Mouse (Mus musculus) neural tube, embryonic 15.5 days (tissue): ENCODE data around the gene Nkd1. TPM values are rescaled to one million over a fixed set of nuclear protein-coding genes. Genes with fewer than 3 reads are reported as not detected.

ENCODE experiments used
- ATAC-seq: fragments of 200-750 bp; cut with Nextera tagmentation; 2 replicates; pipeline ENCODE4 v1.8.0; 2017; ENCODE audit warnings: mild to moderate bottlenecking, moderate TSS enrichment, moderate library complexity; ENCODE audit not compliant: low FRiP score
- H3K27ac ChIP-seq: fragments of 300-500 bp; sonication (generic); replicated peaks from 2 replicates; pipeline ENCODE4 v1.5.1; 2015; ENCODE audit warnings: mild to moderate bottlenecking, inconsistent platforms
- H3K27me3 ChIP-seq: fragments of 300-500 bp; sonication (generic); replicated peaks from 2 replicates; pipeline ENCODE4 v1.6.1; 2015; ENCODE audit warnings: inconsistent platforms
- H3K36me3 ChIP-seq: fragments of 300-500 bp; sonication (generic); 2 replicates; pipeline ENCODE4 v1.6.1; 2015; ENCODE audit warnings: inconsistent platforms
- H3K4me1 ChIP-seq: fragments of 300-500 bp; sonication (generic); 2 replicates; pipeline ENCODE4 v1.6.1; 2015; ENCODE audit warnings: inconsistent platforms
- H3K4me2 ChIP-seq: fragments of 300-500 bp; sonication (generic); 2 replicates; pipeline ENCODE4 v1.6.1; 2015; ENCODE audit warnings: inconsistent platforms, mild to moderate bottlenecking, moderate library complexity
- H3K4me3 ChIP-seq: fragments of 300-500 bp; sonication (generic); replicated peaks from 2 replicates; pipeline ENCODE4 v1.5.1; 2015; ENCODE audit warnings: mild to moderate bottlenecking, inconsistent platforms
- H3K9ac ChIP-seq: fragments of 300-500 bp; sonication (generic); replicated peaks from 2 replicates; pipeline ENCODE4 v1.6.1; 2015; ENCODE audit warnings: mild to moderate bottlenecking, inconsistent platforms
- H3K9me3 ChIP-seq: fragments of 300-500 bp; sonication (generic); replicated peaks from 2 replicates; pipeline ENCODE4 v1.6.1; 2016; ENCODE audit warnings: inconsistent platforms
- WGBS: fragments of 180-500 bp; shearing (Covaris S2); methylation state at CpG from one replicate; pipeline ENCODE4 v1.1.7; 2015; ENCODE audit warnings: mixed read lengths; 5-methylcytosine and 5-hydroxymethylcytosine counted together
- polyA plus RNA-seq: library from polyadenylated mRNA; unstranded; fragments of >200 nt; fragmentation: Nextera tagmentation; extraction: Ambion mirVana; gene quantifications from 2 replicates; pipeline ENCODE4 v1.2.1, GENCODE M21; 2015

Gene Nkd1
- polyA plus RNA-seq, 1 experiment from 2014 or later, result 40.2 TPM

GRCm38 (mm10) chr8:88579246-88579645, 58.1 kb downstream of the Nkd1 start:
- Histone ChIP-seq H3K4me1 (peaks cover 39% of the 10 kb centered on the region), H3K9ac (no peak overlapping the region), H3K27me3 (no peaks in the 10 kb centered on the region), H3K4me3 (no peak overlapping the region), H3K27ac (peak overlapping the region; percentile 23; the same call in 1 of the 2 replicates), H3K36me3 (no peaks in the 10 kb centered on the region), H3K4me2 (no peak overlapping the region), H3K9me3 (no peaks in the 10 kb centered on the region)
- ATAC-seq, result no peak
- WGBS, result 42% methylated on average over 7 of the region's 7 CpGs

DNA sequence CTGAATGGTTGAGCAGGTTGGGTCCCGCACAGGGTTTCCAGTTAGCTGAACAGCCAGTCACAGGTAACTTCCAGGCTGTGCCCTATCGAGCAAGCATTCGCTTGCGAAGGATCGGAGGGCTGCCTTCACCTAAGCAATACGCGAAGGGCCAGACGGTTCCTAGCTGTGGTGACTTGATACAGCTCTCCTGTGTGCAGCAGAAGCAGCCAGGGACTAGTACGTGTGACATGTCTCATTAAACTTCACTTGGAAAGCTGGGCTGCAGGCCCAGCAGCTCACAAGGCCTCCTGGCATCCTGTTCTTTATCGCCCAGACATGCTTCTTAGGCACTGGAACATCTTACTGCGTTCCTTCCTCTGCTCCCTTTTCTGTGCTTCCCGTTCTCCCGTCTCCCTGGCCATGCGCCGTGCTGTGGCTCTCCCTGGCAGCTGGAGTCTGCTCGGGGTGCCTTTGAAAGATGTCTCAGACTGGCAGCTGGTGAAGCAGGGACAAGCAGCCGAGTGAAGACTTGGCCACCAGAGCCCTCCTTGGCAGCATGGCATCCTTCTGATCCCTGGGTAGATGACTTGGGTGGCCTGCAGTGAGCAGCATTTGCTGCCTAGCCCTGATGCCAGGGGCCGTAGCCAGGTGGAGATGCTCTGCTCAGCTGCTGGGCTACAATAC, 58.6 kb downstream of the Nkd1 start:
- Histone ChIP-seq H3K4me2 (no peak overlapping the region), H3K4me3 (no peak overlapping the region), H3K4me1 (peaks cover 39% of the 10 kb centered on the region), H3K9ac (no peak overlapping the region), H3K36me3 (no peaks in the 10 kb centered on the region), H3K27ac (peak overlapping the region; percentile 23), H3K9me3 (no peaks in the 10 kb centered on the region), H3K27me3 (no peaks in the 10 kb centered on the region)
- whole genome bisulfite sequencing, result 64% methylated on average over 18 of the region's 18 CpGs
- no peak for ATAC-seq

GRCm38 (mm10) chr8:88580785-88581184, 59.6 kb downstream of the Nkd1 start:
- 90% methylated on average over 7 of the region's 7 CpGs for WGBS
- Histone ChIP-seq H3K9ac (no peak overlapping the region), H3K36me3 (no peaks in the 10 kb centered on the region), H3K27ac (no peak overlapping the region), H3K4me2 (no peak overlapping the region), H3K4me3 (no peak overlapping the region), H3K27me3 (no peaks in the 10 kb centered on the region), H3K9me3 (no peaks in the 10 kb centered on the region), H3K4me1 (peaks cover 38% of the 10 kb centered on the region)
- no peak for ATAC-seq

DNA sequence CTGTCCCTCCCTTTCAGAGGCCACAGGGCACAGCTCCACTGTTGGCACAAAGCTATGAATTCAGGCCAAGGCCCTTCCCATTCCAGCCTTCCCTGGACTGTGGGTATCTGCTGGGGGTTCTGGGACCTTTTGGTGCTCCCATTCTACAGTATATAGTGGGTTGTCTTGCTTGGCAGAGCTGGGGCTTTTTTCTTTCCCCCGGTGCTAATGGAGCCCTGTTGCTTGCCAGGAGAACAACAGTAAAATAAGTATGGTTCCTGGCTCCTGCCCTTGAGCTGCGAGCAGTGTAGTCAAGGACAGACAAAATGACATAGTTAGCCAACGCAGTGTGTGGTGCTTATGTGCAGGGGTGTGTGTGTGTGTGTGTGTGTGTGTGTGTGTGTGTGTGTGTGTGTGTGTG, 62.7 kb downstream of the Nkd1 start:
- Histone ChIP-seq H3K9ac (no peak overlapping the region), H3K4me2 (no peak overlapping the region), H3K4me1 (peaks cover 16% of the 10 kb centered on the region), H3K9me3 (no peaks in the 10 kb centered on the region), H3K27me3 (no peaks in the 10 kb centered on the region), H3K27ac (no peak overlapping the region), H3K4me3 (no peak overlapping the region), H3K36me3 (no peaks in the 10 kb centered on the region)
- ATAC-seq, result no peak
- WGBS, result 86% methylated on average over 3 of the region's 3 CpGs

DNA sequence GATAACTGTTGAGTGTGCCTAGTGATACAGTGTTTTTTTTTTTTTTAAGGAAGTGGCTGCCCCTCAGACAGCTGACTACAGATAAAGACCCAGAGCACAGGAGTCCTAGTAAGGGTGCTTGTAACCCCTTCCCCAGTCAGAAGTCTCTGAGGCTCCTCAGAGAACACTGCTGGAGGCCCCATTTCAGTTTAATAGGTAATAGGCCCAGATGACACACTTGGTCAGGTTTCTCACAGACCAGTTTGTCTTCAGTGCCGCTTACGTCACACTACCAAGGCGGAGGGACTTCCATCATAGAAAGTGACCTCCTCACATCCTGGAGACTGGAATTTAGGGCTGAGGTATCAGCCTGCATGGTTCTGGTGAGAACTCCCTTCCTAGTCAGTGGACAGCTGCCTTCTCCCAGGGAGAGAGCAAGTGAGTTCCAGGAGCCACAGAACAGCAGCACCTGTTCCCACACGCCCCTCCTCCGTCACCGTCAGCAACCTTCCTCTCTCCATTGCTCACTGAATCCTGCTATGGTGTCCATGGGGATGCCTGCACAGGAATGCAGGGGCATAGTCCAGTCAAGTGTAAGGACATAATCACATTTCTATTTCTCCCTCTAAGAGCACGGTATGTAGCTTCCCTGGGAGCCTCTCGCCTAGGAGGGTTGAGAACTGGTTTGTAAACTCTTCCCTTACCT, 67.2 kb downstream of the Nkd1 start:
- Histone ChIP-seq H3K27me3 (no peaks in the 10 kb centered on the region), H3K4me3 (no peak overlapping the region), H3K27ac (no peak overlapping the region), H3K9me3 (no peaks in the 10 kb centered on the region), H3K9ac (no peak overlapping the region), H3K4me2 (no peak overlapping the region), H3K36me3 (no peaks in the 10 kb centered on the region), H3K4me1 (no peaks in the 10 kb centered on the region)
- 86% methylated on average over 8 of the region's 8 CpGs for WGBS
- no peak for ATAC-seq

DNA sequence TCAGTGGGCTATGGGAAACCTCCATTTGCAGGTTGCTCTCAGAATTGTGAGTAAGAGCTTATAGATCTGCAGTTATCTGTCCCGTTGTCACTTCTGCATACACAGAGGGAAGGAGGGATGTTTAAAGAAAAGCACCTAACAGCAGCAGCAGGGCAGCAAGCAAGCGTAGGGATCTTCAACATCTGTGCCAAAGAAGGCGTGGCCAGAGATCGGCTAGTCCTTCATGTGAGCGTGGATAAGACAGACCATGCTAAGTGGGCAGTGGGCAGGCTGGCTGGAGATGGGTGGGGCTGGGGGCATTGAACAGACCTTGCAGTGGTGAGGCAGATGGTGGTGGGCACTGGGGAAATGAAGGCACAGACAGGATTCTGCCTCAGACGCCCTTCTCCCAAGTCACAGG, 69.1 kb downstream of the Nkd1 start:
- 82% methylated on average over 6 of the region's 6 CpGs for WGBS
- no peak overlapping the region for H3K4me2 ChIP-seq
- no peak for ATAC-seq
- no peaks in the 10 kb centered on the region for H3K9me3 ChIP-seq
- H3K36me3 ChIP-seq, result no peaks in the 10 kb centered on the region
- H3K4me3 ChIP-seq, result no peak overlapping the region
- H3K27ac ChIP-seq, result no peak overlapping the region
- 0 out of 2 replicates have a peak, but pooled peaks cover under 1% of the 10 kb centered on the region for H3K4me1 ChIP-seq
- no peaks in the 10 kb centered on the region for H3K27me3 ChIP-seq
- H3K9ac ChIP-seq, result no peak overlapping the region

GRCm38 (mm10) chr8:88593947-88594346, 72.8 kb downstream of the Nkd1 start:
- WGBS, result 96% methylated on average over 1 of the region's 1 CpGs
- Histone ChIP-seq H3K9me3 (no peaks in the 10 kb centered on the region), H3K4me2 (no peak overlapping the region)

DNA sequence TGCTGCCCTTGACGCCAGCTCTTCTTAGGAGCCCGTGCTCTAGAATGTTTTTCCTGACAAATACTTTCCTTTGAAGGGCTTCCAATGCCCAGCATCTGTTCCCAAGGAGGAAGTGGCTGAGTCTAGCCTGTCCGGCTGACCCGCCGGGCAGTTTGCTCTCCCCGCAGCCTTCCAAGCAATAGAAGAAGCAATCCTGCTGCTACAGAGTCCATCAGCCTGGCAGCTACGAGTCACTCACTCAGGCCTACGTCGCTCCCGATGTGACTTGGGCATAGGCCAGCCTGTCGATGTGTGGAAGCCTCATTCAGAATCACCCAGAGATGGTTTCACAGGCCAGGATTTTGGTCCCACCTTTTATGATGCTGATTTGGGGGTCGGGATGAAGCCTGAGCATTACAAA, 74.9 kb downstream of the Nkd1 start:
- 81% methylated on average over 12 of the region's 12 CpGs for WGBS
- no peak for ATAC-seq
- H3K36me3 ChIP-seq, result no peaks in the 10 kb centered on the region
- no peaks in the 10 kb centered on the region for H3K9me3 ChIP-seq
- H3K4me2 ChIP-seq, result no peak overlapping the region
- no peaks in the 10 kb centered on the region for H3K27me3 ChIP-seq
- H3K27ac ChIP-seq, result no peak overlapping the region
- H3K9ac ChIP-seq, result no peak overlapping the region
- no peak overlapping the region for H3K4me3 ChIP-seq
- H3K4me1 ChIP-seq, result 0 out of 2 replicates have a peak, but pooled peaks cover 9% of the 10 kb centered on the region

More at GRCm38 (mm10) chr8:88593947-88594346, 72.8 kb downstream of the Nkd1 start:
- no peak for ATAC-seq
- Histone ChIP-seq H3K4me3 (no peak overlapping the region), H3K27me3 (no peaks in the 10 kb centered on the region), H3K9ac (no peak overlapping the region), H3K27ac (no peak overlapping the region), H3K36me3 (no peaks in the 10 kb centered on the region), H3K4me1 (0 out of 2 replicates have a peak, but pooled peaks cover 9% of the 10 kb centered on the region)

GRCm38 (mm10) chr8:88598578-88598977, 77.4 kb downstream of the Nkd1 start:
- no peaks in the 10 kb centered on the region for H3K9me3 ChIP-seq
- 78% methylated on average over 5 of the region's 5 CpGs for WGBS
- H3K36me3 ChIP-seq, result no peaks in the 10 kb centered on the region
- no peak overlapping the region for H3K4me3 ChIP-seq
- H3K27me3 ChIP-seq, result no peaks in the 10 kb centered on the region
- peaks cover 18% of the 10 kb centered on the region for H3K4me1 ChIP-seq
- H3K27ac ChIP-seq, result no peak overlapping the region
- H3K9ac ChIP-seq, result no peak overlapping the region
- no peak overlapping the region for H3K4me2 ChIP-seq
- ATAC-seq, result no peak

- no peak overlapping the region for H3K4me3 ChIP-seq
- 84% methylated on average over 7 of the region's 7 CpGs for WGBS
- no peaks in the 10 kb centered on the region for H3K36me3 ChIP-seq
- ATAC-seq, result no peak
- no peak overlapping the region for H3K9ac ChIP-seq
- H3K4me2 ChIP-seq, result no peak overlapping the region
- peaks cover 27% of the 10 kb centered on the region for H3K4me1 ChIP-seq
- H3K27me3 ChIP-seq, result no peaks in the 10 kb centered on the region
- no peaks in the 10 kb centered on the region for H3K9me3 ChIP-seq
- H3K27ac ChIP-seq, result no peak overlapping the region
Measured at GRCm38 (mm10) chr8:88599491-88599890, 78.3 kb downstream of the Nkd1 start.

DNA sequence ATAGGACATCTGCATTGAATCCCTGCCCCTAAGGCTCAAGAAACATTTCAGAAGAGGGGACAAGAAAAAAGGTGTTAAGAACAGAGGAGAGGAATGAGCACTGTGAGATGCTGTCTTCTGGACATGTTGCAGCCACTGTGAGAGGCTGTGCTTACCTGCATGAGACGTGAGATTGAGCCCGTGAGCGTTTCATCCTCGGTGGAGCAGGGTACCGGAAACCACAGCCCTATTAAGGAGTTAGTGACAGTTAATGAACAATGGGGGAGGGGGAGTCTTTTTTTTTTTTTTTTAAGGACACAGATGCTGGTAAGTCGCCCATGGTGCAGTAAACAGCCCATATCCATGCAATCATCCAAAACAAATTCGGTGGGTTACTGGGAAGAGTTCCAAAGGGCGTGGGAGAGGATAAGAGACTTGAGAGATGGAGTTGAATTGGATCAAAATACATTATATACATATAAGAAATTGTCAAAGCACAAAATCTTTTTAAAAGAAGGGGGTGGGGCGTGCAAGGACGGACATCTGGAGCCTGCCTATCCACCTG, 82.4 kb downstream of the Nkd1 start:
- WGBS, result 4% methylated on average over 10 of the region's 10 CpGs
- H3K9ac ChIP-seq, result no peak overlapping the region; the same call in 1 of the 2 replicates
- no peaks in the 10 kb centered on the region for H3K27me3 ChIP-seq
- no peaks in the 10 kb centered on the region for H3K9me3 ChIP-seq
- ATAC-seq, result peak; percentile 46; the same call in 1 of the 2 replicates
- H3K27ac ChIP-seq, result peak overlapping the region; percentile 58; the same call in 1 of the 2 replicates
- peak overlapping the region; percentile 37 for H3K4me3 ChIP-seq
- no peaks in the 10 kb centered on the region for H3K36me3 ChIP-seq
- H3K4me1 ChIP-seq, result peaks cover 31% of the 10 kb centered on the region
- peak overlapping the region; percentile 71 for H3K4me2 ChIP-seq
